Mouse (Mus musculus) liver, embryonic 13.5 days (tissue): ENCODE measurements around the gene Rab32. TPM values are rescaled to one million over a fixed set of nuclear protein-coding genes. Genes with fewer than 3 reads are reported as not detected.
"Not testable (repeated sequence)": the region's sequence is repeated elsewhere in the genome, so short reads cannot be mapped to it uniquely, and the experiment has no call there.

ENCODE experiments used
- ATAC-seq: fragments of 200-750 bp; cut with Nextera tagmentation; 2 replicates; pipeline ENCODE4 v1.8.0; 2017; ENCODE audit warnings: low read depth, mild to moderate bottlenecking, moderate number of reproducible peaks, moderate library complexity
- DNase-seq: peaks from one replicate; pipeline ENCODE4 v3.0.0; 2022
- H3K27ac ChIP-seq: fragments of 300-500 bp; sonication (generic); 2 replicates; pipeline ENCODE4 v1.5.1; 2015; ENCODE audit warnings: moderate library complexity, mild to moderate bottlenecking, inconsistent platforms
- H3K27me3 ChIP-seq: fragments of 300-500 bp; sonication (generic); 2 replicates; pipeline ENCODE4 v1.6.1; 2015; ENCODE audit warnings: mild to moderate bottlenecking, inconsistent platforms
- H3K36me3 ChIP-seq: fragments of 300-500 bp; sonication (generic); 2 replicates; pipeline ENCODE4 v1.6.1; 2015; ENCODE audit warnings: mild to moderate bottlenecking, inconsistent platforms
- H3K4me1 ChIP-seq: fragments of 300-500 bp; sonication (generic); replicated peaks from 2 replicates; pipeline ENCODE4 v1.6.1; 2015; ENCODE audit warnings: inconsistent platforms
- H3K4me2 ChIP-seq: fragments of 300-500 bp; sonication (generic); 2 replicates; pipeline ENCODE4 v1.6.1; 2015; ENCODE audit warnings: inconsistent platforms, mild to moderate bottlenecking, moderate library complexity
- H3K4me3 ChIP-seq: fragments of 300-500 bp; sonication (generic); replicated peaks from 2 replicates; pipeline ENCODE4 v1.5.1; 2015; ENCODE audit warnings: mild to moderate bottlenecking, inconsistent platforms
- H3K9ac ChIP-seq: fragments of 300-500 bp; sonication (generic); 2 replicates; pipeline ENCODE4 v1.6.1; 2015; ENCODE audit warnings: mild to moderate bottlenecking, inconsistent platforms
- H3K9me3 ChIP-seq: fragments of 300-500 bp; sonication (generic); replicated peaks from 2 replicates; pipeline ENCODE4 v1.6.1; 2016; ENCODE audit warnings: inconsistent platforms
- WGBS: fragments of 180-500 bp; shearing (Covaris S2); methylation state at CpG from one replicate; pipeline ENCODE4 v1.1.7; 2015; ENCODE audit not compliant: insufficient replicate concordance; 5-methylcytosine and 5-hydroxymethylcytosine counted together
- polyA plus RNA-seq: library from polyadenylated mRNA; unstranded; fragments of >200 nt; fragmentation: Nextera tagmentation; extraction: Ambion mirVana; gene quantifications from 2 replicates; pipeline ENCODE4 v1.2.1, GENCODE M21; 2015

Rab32 gene
- polyA plus RNA-seq = 20.3 and 23.1 TPM in 2 replicates

GRCm38 (mm10) chr10:10557570-10558336 is at the start of gene Rab32:
Gene Rab32, minus strand, starts transcription at chr10:10558265.
- DNase-seq (peak; percentile 66), ATAC-seq (peak; percentile 96)
- peak within 1 kb of the TSS; percentile 76 for H3K4me2 ChIP-seq
- no peak within 1 kb of the TSS; the same call in 1 of the 2 replicates for H3K27ac ChIP-seq
- H3K36me3 ChIP-seq = no peaks in the 10 kb centered on the region
- peak within 1 kb of the TSS; percentile 62 for H3K4me3 ChIP-seq
- WGBS = under 1% methylated on average over 51 of the region's 51 CpGs
- H3K9ac ChIP-seq = peak within 1 kb of the TSS; percentile 61
- no peaks in the 10 kb centered on the region for H3K4me1 ChIP-seq
- H3K27me3 ChIP-seq = no peaks in the 10 kb centered on the region
- no peaks in the 10 kb centered on the region for H3K9me3 ChIP-seq

- H3K4me3 ChIP-seq = no peak overlapping the region
- no peak for ATAC-seq
- H3K9ac ChIP-seq = no peak overlapping the region
- no peaks in the 10 kb centered on the region for H3K4me1 ChIP-seq
- H3K4me2 ChIP-seq = no peak overlapping the region
- WGBS = 63% methylated on average over 3 of the region's 3 CpGs
- H3K27me3 ChIP-seq = no peaks in the 10 kb centered on the region
- no peak overlapping the region for H3K27ac ChIP-seq
- H3K9me3 ChIP-seq = no peaks in the 10 kb centered on the region
- no peak for DNase-seq
- no peaks in the 10 kb centered on the region for H3K36me3 ChIP-seq
Observed at GRCm38 (mm10) chr10:10600771-10601170, 42.7 kb upstream of the Rab32 start.

GRCm38 (mm10) chr10:10597495-10597894 is 39.4 kb upstream of the Rab32 start:
- not testable (repeated sequence) for H3K4me1 ChIP-seq, H3K9ac ChIP-seq, H3K36me3 ChIP-seq, H3K27ac ChIP-seq, ATAC-seq, H3K4me3 ChIP-seq, H3K4me2 ChIP-seq, H3K27me3 ChIP-seq, H3K9me3 ChIP-seq, DNase-seq
- 69% methylated on average over 2 of the region's 2 CpGs for WGBS

- 54% methylated on average over 3 of the region's 3 CpGs for WGBS
- H3K9ac ChIP-seq = no peak overlapping the region
- no peaks in the 10 kb centered on the region for H3K4me1 ChIP-seq
- DNase-seq (no peak), ATAC-seq (no peak)
- no peaks in the 10 kb centered on the region for H3K36me3 ChIP-seq
- no peaks in the 10 kb centered on the region for H3K27me3 ChIP-seq
- no peaks in the 10 kb centered on the region for H3K9me3 ChIP-seq
- H3K27ac ChIP-seq = no peak overlapping the region
- H3K4me3 ChIP-seq = no peak overlapping the region
- H3K4me2 ChIP-seq = no peak overlapping the region
Observed at GRCm38 (mm10) chr10:10580811-10581210, 22.7 kb upstream of the Rab32 start.

GRCm38 (mm10) chr10:10579821-10580220 is 21.8 kb upstream of the Rab32 start:
- no peak for ATAC-seq
- 31% methylated on average over 1 of the region's 1 CpGs for WGBS

GRCm38 (mm10) chr10:10558337-10558711 is 259 bp upstream of the Rab32 start:
- H3K9me3 ChIP-seq = no peaks in the 10 kb centered on the region
- DNase-seq = no peak
- peak overlapping the region; percentile 62 for H3K4me3 ChIP-seq
- H3K4me1 ChIP-seq = no peaks in the 10 kb centered on the region
- WGBS = 22% methylated on average over 5 of the region's 5 CpGs
- H3K9ac ChIP-seq = no peak overlapping the region
- no peaks in the 10 kb centered on the region for H3K27me3 ChIP-seq
- H3K4me2 ChIP-seq = peak overlapping the region; percentile 76
- ATAC-seq = no peak
- no peaks in the 10 kb centered on the region for H3K36me3 ChIP-seq
- H3K27ac ChIP-seq = no peak overlapping the region

More at GRCm38 (mm10) chr10:10579821-10580220, 21.8 kb upstream of the Rab32 start:
- H3K9ac ChIP-seq = no peak overlapping the region
- no peak overlapping the region for H3K4me3 ChIP-seq
- H3K36me3 ChIP-seq = no peaks in the 10 kb centered on the region
- H3K4me1 ChIP-seq = no peaks in the 10 kb centered on the region
- no peak for DNase-seq
- H3K27ac ChIP-seq = no peak overlapping the region
- H3K4me2 ChIP-seq = no peak overlapping the region
- no peaks in the 10 kb centered on the region for H3K27me3 ChIP-seq
- no peaks in the 10 kb centered on the region for H3K9me3 ChIP-seq

GRCm38 (mm10) chr10:10557085-10557484 is 980 bp downstream of the Rab32 start:
- H3K4me3 ChIP-seq = peak overlapping the region; percentile 62
- H3K9ac ChIP-seq = no peak overlapping the region
- no peak overlapping the region for H3K27ac ChIP-seq
- 5% methylated on average over 8 of the region's 8 CpGs for WGBS
- no peaks in the 10 kb centered on the region for H3K4me1 ChIP-seq
- H3K36me3 ChIP-seq = no peaks in the 10 kb centered on the region
- no peak for ATAC-seq
- no peak for DNase-seq
- no peaks in the 10 kb centered on the region for H3K9me3 ChIP-seq
- no peaks in the 10 kb centered on the region for H3K27me3 ChIP-seq
- H3K4me2 ChIP-seq = peak overlapping the region; percentile 76

- H3K9ac ChIP-seq = no peak overlapping the region
- DNase-seq (no peak), ATAC-seq (no peak)
- H3K36me3 ChIP-seq = no peaks in the 10 kb centered on the region
- WGBS = 62% methylated on average over 3 of the region's 3 CpGs
- H3K4me2 ChIP-seq = no peak overlapping the region
- no peak overlapping the region for H3K27ac ChIP-seq
- H3K4me1 ChIP-seq = no peaks in the 10 kb centered on the region
- H3K9me3 ChIP-seq = no peaks in the 10 kb centered on the region
- no peak overlapping the region for H3K4me3 ChIP-seq
- no peaks in the 10 kb centered on the region for H3K27me3 ChIP-seq
Observed at GRCm38 (mm10) chr10:10555676-10556075, 2.4 kb downstream of the Rab32 start.

- Histone ChIP-seq H3K36me3 (no peaks in the 10 kb centered on the region), H3K4me2 (no peak overlapping the region), H3K4me3 (no peak overlapping the region), H3K27ac (no peak overlapping the region), H3K27me3 (no peaks in the 10 kb centered on the region), H3K9me3 (no peaks in the 10 kb centered on the region), H3K9ac (no peak overlapping the region), H3K4me1 (no peaks in the 10 kb centered on the region)
- 64% methylated on average over 5 of the region's 5 CpGs for WGBS
- DNase-seq (no peak), ATAC-seq (no peak)
Observed at GRCm38 (mm10) chr10:10555221-10555620, 2.8 kb downstream of the Rab32 start.

- Histone ChIP-seq H3K4me3 (no peak overlapping the region), H3K27me3 (no peaks in the 10 kb centered on the region), H3K27ac (no peak overlapping the region), H3K36me3 (no peaks in the 10 kb centered on the region), H3K4me1 (no peaks in the 10 kb centered on the region), H3K4me2 (no peak overlapping the region), H3K9ac (no peak overlapping the region), H3K9me3 (no peaks in the 10 kb centered on the region)
- WGBS = 69% methylated on average over 1 of the region's 1 CpGs
- no peak for DNase-seq
- ATAC-seq = no peak
Observed at GRCm38 (mm10) chr10:10550134-10550533, 7.9 kb downstream of the Rab32 start.

- H3K9me3 ChIP-seq = no peaks in the 10 kb centered on the region
- no peaks in the 10 kb centered on the region for H3K27me3 ChIP-seq
- H3K9ac ChIP-seq = no peak overlapping the region
- DNase-seq (no peak), ATAC-seq (no peak)
- no peaks in the 10 kb centered on the region for H3K4me1 ChIP-seq
- WGBS = 58% methylated on average over 5 of the region's 5 CpGs
- H3K36me3 ChIP-seq = no peaks in the 10 kb centered on the region
- no peak overlapping the region for H3K4me3 ChIP-seq
- no peak overlapping the region for H3K27ac ChIP-seq
- no peak overlapping the region for H3K4me2 ChIP-seq
Observed at GRCm38 (mm10) chr10:10546623-10547022, 11.4 kb downstream of the Rab32 start.

- H3K4me2 ChIP-seq = no peak overlapping the region
- no peaks in the 10 kb centered on the region for H3K27me3 ChIP-seq
- H3K4me1 ChIP-seq = no peaks in the 10 kb centered on the region
- 77% methylated on average over 3 of the region's 3 CpGs for WGBS
- H3K27ac ChIP-seq = no peak overlapping the region
- H3K9me3 ChIP-seq = no peaks in the 10 kb centered on the region
- H3K4me3 ChIP-seq = no peak overlapping the region
- DNase-seq = no peak
- H3K9ac ChIP-seq = no peak overlapping the region
- ATAC-seq = no peak
- H3K36me3 ChIP-seq = no peaks in the 10 kb centered on the region
Observed at GRCm38 (mm10) chr10:10544955-10545354, 13.1 kb downstream of the Rab32 start.
